Mouse (Mus musculus) ES-Bruce4 (cell line): ENCODE data around the gene Lpin2. TPM values are rescaled to one million over a fixed set of nuclear protein-coding genes. Genes with fewer than 3 reads are reported as not detected.

Experiments
- H3K27ac ChIP-seq: 2 replicates; pipeline ENCODE4 v1.5.1; 2012; ENCODE audit warnings: low read length, inconsistent platforms; ENCODE audit not compliant: insufficient read depth
- H3K27me3 ChIP-seq: 2 replicates; pipeline ENCODE4 v1.6.1; 2012; ENCODE audit warnings: mild to moderate bottlenecking, low read length, inconsistent platforms; ENCODE audit not compliant: control insufficient read depth, poor library complexity, insufficient read depth, severe bottlenecking
- H3K36me3 ChIP-seq: 2 replicates; pipeline ENCODE4 v1.6.1; 2012; ENCODE audit warnings: inconsistent platforms, mild to moderate bottlenecking, low read length, moderate library complexity; ENCODE audit not compliant: control insufficient read depth, poor library complexity, insufficient read depth, severe bottlenecking
- H3K4me1 ChIP-seq: one replicate; pipeline ENCODE4 v1.8.1; 2011; ENCODE audit warnings: low read length; ENCODE audit not compliant: control insufficient read depth, insufficient read depth
- H3K4me3 ChIP-seq: 2 replicates; pipeline ENCODE4 v1.5.1; 2011; ENCODE audit warnings: low read depth, mild to moderate bottlenecking, low read length
- H3K9ac ChIP-seq: 2 replicates; pipeline ENCODE4 v1.6.1; 2012; ENCODE audit warnings: low read depth, mild to moderate bottlenecking, inconsistent platforms; ENCODE audit not compliant: poor library complexity, severe bottlenecking
- H3K9me3 ChIP-seq: replicated peaks from 2 replicates; pipeline ENCODE4 v1.6.1; 2012; ENCODE audit warnings: mild to moderate bottlenecking, low read length, inconsistent platforms; ENCODE audit not compliant: control insufficient read depth, poor library complexity, insufficient read depth, severe bottlenecking
- CTCF ChIP-seq: IDR thresholded peaks from one replicate; pipeline ENCODE4 v1.8.1; 2011; ENCODE audit warnings: low read depth, low read length
- EP300 ChIP-seq: IDR thresholded peaks from 2 replicates; pipeline ENCODE4 v1.6.1; 2011; ENCODE audit warnings: low read depth, low read length; ENCODE audit not compliant: insufficient read depth
- POLR2A ChIP-seq: IDR thresholded peaks from one replicate; pipeline ENCODE4 v1.8.1; 2011; ENCODE audit warnings: low read length; ENCODE audit not compliant: insufficient read depth
- polyA plus RNA-seq: library from polyadenylated mRNA; stranded (reverse); fragments of >200 nt; gene quantifications from 2 replicates; pipeline ENCODE4 v1.2.4, GENCODE M21; 2011; ENCODE audit warnings: low read depth; ENCODE audit not compliant: missing spikeins, insufficient read depth, insufficient read length

Lpin2 gene
- polyA plus RNA-seq, 1 experiment, result 19.2 TPM

DNA sequence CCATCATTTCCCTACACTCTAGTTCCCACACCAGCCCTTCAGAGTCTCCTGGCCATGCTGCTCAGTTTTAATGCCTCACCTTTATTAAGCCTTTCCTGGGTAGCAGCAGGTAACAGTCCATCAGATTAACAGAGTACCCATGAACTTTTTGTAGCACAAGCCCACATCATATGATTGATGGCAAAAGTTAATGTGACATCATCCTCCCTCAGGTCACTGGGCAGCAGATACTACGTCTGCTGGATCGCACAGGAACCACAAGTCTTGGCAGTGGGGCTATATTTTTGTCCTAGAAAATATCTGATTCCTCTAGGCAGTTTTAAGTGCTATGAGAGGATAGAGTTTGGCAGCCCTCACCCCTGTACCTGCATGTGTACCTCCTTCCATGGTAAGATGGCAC, 67.7 kb downstream of the Lpin2 start:
- Histone ChIP-seq H3K9me3 (no peaks in the 10 kb centered on the region), H3K4me1 (no peaks in the 10 kb centered on the region), H3K36me3 (no peaks in the 10 kb centered on the region), H3K27ac (no peak overlapping the region), H3K4me3 (no peak overlapping the region), H3K9ac (no peak overlapping the region), H3K27me3 (no peaks in the 10 kb centered on the region)
- TF ChIP-seq POLR2A (no peak), EP300 (no peak), CTCF (no peak)

GRCm38 (mm10) chr17:71250819-71251600, 68.7 kb downstream of the Lpin2 start:
- no peak overlapping the region for H3K4me3 ChIP-seq
- no peak for TF ChIP-seq POLR2A
- TF ChIP-seq EP300, result no peak
- no peak for TF ChIP-seq CTCF
- no peaks in the 10 kb centered on the region for H3K9me3 ChIP-seq
- H3K9ac ChIP-seq, result no peak overlapping the region
- no peaks in the 10 kb centered on the region for H3K36me3 ChIP-seq
- H3K27ac ChIP-seq, result no peak overlapping the region
- no peaks in the 10 kb centered on the region for H3K27me3 ChIP-seq
- no peaks in the 10 kb centered on the region for H3K4me1 ChIP-seq

DNA sequence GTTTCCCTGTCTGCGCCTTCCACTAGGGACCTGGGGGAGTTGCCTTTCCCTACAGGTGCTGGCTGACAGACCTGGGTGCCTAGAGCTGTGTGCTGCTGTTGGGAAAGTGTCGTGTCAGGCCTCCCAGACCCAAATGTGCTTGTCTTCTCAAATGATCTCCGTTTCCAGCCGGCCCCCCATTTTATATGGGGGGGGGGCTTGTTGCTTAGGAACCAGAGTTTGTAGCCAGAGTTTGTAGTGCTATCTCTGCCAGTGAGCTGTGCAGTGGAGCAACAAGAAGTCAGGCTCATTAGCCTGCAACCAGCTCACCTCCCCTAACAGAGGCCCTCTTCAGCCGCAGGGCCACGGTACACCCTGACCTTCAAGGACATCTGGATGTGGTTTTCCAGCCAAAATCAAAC, 69.2 kb downstream of the Lpin2 start:
- H3K36me3 ChIP-seq, result no peaks in the 10 kb centered on the region
- H3K27ac ChIP-seq, result no peak overlapping the region
- H3K9ac ChIP-seq, result no peak overlapping the region
- H3K9me3 ChIP-seq, result no peaks in the 10 kb centered on the region
- H3K4me1 ChIP-seq, result no peaks in the 10 kb centered on the region
- H3K4me3 ChIP-seq, result no peak overlapping the region
- TF ChIP-seq EP300, result no peak
- TF ChIP-seq CTCF, result no peak
- TF ChIP-seq POLR2A, result no peak
- H3K27me3 ChIP-seq, result no peaks in the 10 kb centered on the region

DNA sequence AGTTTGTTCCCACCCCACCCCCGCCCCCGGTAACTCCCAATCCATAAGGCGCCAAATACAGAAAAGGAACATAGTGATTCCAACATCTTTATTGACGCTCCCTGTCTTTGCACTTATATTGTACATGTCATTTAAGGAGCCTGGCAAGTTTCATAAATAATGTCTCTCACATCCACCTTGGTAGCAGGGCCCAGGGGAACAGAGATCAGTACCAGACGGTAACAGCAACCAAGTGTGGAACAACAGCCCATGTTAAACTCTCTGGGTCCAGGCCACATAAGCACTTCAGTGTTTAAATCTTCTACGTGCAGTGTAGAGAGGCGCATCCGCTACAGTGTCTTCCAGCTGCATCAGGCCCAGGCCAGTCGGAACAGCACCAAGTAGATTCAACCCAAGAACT, 69.7 kb downstream of the Lpin2 start:
- Histone ChIP-seq H3K9ac (no peak overlapping the region), H3K4me3 (no peak overlapping the region), H3K4me1 (no peaks in the 10 kb centered on the region), H3K27ac (no peak overlapping the region), H3K36me3 (no peaks in the 10 kb centered on the region), H3K27me3 (no peaks in the 10 kb centered on the region), H3K9me3 (no peaks in the 10 kb centered on the region)
- TF ChIP-seq EP300 (no peak), CTCF (no peak), POLR2A (no peak)

GRCm38 (mm10) chr17:71253391-71253790, 71.0 kb downstream of the Lpin2 start:
- TF ChIP-seq EP300 (no peak), CTCF (no peak), POLR2A (no peak)
- H3K4me1 ChIP-seq, result no peaks in the 10 kb centered on the region
- H3K36me3 ChIP-seq, result no peaks in the 10 kb centered on the region

DNA sequence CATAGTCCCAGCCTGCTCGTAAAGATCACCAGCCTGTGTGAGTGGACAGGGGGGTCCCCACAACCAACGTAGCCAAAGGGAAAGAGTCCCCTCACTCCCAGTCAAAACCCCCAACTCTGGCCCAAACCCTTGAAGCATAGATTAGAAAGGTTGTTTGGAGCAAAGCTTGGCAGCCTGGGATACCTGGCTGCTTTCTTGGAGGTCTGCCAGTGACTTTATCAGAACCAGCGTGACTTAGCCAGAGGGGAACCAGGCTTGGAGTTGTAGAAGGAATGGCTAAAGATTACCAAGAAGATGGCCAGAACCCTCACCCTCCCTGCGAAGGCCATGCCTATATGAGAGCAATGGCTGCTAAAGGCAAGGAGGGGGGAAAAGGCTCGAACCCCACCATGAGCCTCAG, 71.7 kb downstream of the Lpin2 start:
- no peaks in the 10 kb centered on the region for H3K36me3 ChIP-seq
- no peak overlapping the region for H3K27ac ChIP-seq
- H3K9me3 ChIP-seq, result no peaks in the 10 kb centered on the region
- TF ChIP-seq CTCF (no peak), EP300 (no peak), POLR2A (no peak)
- no peaks in the 10 kb centered on the region for H3K27me3 ChIP-seq
- H3K4me3 ChIP-seq, result no peak overlapping the region
- H3K4me1 ChIP-seq, result no peaks in the 10 kb centered on the region
- no peak overlapping the region for H3K9ac ChIP-seq

More at GRCm38 (mm10) chr17:71253391-71253790, 71.0 kb downstream of the Lpin2 start:
- Histone ChIP-seq H3K27me3 (no peaks in the 10 kb centered on the region), H3K4me3 (no peak overlapping the region), H3K9me3 (no peaks in the 10 kb centered on the region), H3K27ac (no peak overlapping the region), H3K9ac (no peak overlapping the region)
